Mouse (Mus musculus): ENCODE measurements around the gene Otud7b.
A peak's percentile ranks its signal among the peaks of the same experiment; 100 is the strongest.

Otud7b gene

DNA sequence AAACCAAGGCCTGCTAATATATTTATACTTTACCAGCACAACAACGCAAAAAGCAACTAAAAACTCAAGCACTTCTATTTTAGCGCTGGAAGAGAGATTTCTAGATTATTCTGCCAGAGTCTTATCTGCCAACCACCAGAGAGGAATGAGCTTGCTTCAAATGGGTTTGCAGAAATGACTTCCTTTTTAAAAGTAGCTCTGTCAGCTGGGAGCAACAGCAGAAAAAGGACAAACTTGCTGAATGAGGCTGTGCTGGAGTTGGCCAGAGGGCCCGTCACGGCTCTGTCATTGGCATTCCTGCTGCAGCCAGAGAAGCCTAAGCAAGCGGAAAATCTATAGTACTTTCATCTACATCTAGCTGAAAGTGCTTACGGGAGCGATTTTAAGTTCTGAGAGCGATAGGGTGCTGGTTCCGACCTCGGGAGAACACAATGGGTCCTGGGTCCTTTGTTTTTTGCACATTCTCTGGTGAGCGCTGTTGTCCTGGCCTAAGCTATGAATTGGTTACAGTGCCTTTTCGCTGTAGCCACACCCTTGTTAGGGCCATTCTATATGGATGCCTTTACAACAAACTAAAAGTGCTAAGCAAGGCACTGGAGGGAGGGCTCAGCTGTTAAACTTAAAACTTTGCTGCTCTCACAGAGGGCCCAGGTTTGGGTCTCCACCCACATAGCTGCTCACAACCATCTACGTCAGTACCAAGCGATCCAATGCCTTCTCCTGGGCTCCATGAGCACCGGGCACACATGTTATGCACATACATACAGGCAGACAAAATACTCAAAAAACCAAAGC is 21.4 kb upstream of the Otud7b start:
- DNase-seq (ENCODE audit: extremely low read depth, low read depth, low spot score): no peak

DNA sequence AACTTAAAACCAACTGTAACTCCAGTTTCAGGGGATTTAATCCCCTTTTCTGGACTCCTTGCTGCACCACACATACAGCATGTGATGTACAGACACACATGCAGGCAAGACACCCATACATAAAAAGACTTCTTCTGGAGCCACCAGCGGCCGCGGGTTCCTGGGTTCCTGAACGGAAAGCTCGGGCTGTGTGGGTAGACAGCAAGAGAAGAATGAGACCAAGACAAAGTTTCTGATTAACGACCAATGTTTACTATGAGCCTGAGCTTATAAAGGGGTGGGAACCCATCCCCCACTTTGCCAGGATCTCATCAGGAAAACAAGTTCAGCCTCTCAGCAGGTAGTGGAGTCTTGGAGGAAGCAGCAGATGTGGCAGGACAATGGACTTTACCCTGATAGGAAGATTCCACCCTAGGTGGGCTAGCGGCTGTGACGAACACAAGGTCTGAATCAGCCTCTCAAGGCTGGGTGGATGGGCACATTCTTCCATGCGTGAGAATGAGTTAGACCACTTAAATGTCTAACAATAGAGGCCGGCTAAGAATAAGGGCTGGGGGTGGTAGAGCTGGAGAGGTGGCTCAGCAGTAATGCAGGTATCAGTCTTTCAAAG is 20.1 kb upstream of the Otud7b start:
- no peak for DNase-seq (ENCODE audit: extremely low read depth, low read depth, low spot score)

GRCm38 (mm10) chr3:96087219-96087618 is 17.1 kb upstream of the Otud7b start:
- DNase-seq (ENCODE audit: extremely low read depth, low read depth, low spot score): no peak

DNA sequence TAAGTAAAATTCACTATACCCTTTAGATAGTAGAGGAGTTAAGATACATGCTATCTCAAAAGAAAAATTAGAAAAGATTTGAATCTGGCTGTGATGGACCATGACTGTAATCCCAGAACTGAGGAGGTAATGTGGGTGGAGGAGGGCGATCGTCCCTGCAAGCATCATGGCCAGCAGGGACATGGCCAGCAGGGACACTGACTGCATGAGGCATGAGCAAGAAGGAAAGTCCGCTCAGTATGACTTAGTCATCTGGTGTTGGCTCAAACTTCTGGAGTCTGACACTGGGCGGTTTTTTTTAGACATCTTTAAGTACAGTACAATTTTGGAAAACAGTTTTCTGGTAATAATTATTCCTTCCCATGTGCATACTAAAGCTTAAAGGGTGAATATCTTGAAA is 16.5 kb upstream of the Otud7b start:
- DNase-seq (ENCODE audit: extremely low read depth, low read depth, low spot score): no peak

DNA sequence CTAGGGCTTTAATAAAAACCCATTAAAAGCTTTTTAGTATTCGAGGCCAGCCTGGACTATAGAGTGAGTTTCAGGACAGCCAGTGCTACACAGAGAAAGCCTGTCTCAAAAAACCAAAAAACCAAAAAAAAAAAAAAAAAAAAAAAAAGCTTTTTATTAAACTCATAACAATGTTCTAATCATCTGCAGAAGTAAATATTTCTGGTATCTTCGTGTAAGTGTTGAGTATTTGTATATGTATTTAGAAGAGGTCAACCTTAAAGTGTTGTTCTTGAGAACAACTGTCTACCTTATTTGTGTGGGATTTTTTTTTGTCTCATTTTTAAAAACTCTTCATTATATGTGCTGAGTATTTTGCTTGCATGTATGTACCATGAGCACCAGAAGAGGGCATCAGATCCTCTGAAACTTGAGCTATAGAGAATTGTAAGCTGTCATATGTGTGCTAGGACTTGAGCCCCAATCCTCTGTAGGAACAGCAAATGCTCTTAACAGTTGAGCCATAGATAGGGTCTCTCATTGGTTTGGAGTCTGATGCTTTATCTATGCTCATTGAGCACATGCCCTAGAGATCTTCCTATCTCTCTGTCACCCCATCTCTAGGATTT is 14.3 kb upstream of the Otud7b start:
- no peak for DNase-seq (ENCODE audit: extremely low read depth, low read depth, low spot score)

DNA sequence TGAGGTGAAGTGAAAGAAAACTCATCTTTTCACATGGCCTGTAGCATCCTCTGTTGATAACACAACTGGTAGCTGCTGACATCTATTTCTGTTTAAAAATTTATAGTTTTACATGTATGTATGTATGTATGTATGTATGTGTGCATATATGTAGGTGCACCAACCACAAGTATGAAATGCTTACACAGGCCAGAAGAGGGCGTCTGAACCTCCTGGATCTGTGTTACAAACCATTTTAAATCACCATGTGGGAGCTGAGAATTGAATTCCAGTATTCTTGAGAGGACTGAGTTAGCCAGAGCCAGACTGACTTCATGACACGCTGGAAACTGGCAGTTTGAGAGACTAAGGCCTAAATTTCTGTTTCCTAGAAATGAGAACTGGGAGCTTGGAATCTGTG is 13.2 kb upstream of the Otud7b start:
- no peak for DNase-seq (ENCODE audit: extremely low read depth, low read depth, low spot score)

- DNase-seq (ENCODE audit: extremely low read depth, low read depth, low spot score): no peak
These were observed 12.4 kb upstream of the Otud7b start for GRCm38 (mm10) chr3:96091966-96092365.

DNA sequence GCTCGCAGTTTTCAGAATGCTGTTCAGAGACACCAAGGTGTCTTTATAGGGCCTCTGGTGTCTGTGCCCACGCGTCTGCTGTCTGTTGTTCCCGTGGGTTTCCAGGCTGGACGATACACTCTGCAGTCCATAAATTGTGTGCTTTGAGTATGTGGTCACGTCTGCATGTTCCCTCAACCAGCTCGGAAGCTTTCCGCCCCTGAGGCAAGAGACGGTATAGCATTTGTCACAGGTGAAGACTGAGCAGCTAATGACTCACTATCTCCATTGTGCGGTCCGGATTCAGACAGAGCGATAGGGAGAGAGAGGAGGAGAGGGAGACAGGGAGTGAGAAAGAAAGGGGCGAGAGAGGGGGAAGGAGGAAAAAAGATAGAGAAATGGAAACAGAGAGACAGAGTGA is 10.8 kb upstream of the Otud7b start:
- DNase-seq (ENCODE audit: extremely low read depth, low read depth, low spot score): no peak

GRCm38 (mm10) chr3:96094203-96094602 is 10.1 kb upstream of the Otud7b start:
- no peak for DNase-seq (ENCODE audit: extremely low read depth, low read depth, low spot score)

GRCm38 (mm10) chr3:96098168-96098567 is 6.2 kb upstream of the Otud7b start:
- no peak for DNase-seq (ENCODE audit: extremely low read depth, low read depth, low spot score)

DNA sequence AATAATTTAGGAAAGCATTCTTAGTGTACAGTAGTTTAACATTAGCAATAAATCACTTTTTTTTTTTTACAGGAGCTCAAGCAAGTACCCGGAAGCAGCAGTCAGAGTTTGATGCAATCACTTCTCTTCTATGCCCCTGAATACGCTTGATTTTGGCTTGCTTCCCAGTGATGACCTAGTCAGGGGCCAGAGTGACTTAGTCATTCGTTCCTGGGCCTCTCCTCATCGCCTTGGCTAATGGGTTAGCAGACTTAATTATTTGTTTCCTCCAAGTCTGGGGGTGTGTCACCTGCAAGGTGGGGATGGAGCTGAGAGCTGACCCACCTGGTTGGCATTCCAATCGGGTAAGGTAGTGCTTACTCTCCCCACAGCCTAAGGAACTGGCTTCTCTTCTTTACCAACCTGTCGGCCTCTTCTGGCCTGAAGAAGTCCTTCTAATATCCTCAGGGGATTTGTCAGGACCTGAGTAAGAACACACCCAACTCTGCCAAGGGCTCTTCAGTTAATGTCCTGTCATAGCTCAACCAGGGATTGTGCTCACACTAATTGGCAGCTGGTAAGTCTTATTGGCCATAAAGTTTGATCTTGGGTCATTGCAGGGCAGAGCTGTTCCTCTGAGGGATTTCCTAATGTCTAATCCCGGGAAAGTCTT is 5.6 kb upstream of the Otud7b start:
- peak; percentile 91 for DNase-seq (ENCODE audit: extremely low read depth, low read depth, low spot score)

DNA sequence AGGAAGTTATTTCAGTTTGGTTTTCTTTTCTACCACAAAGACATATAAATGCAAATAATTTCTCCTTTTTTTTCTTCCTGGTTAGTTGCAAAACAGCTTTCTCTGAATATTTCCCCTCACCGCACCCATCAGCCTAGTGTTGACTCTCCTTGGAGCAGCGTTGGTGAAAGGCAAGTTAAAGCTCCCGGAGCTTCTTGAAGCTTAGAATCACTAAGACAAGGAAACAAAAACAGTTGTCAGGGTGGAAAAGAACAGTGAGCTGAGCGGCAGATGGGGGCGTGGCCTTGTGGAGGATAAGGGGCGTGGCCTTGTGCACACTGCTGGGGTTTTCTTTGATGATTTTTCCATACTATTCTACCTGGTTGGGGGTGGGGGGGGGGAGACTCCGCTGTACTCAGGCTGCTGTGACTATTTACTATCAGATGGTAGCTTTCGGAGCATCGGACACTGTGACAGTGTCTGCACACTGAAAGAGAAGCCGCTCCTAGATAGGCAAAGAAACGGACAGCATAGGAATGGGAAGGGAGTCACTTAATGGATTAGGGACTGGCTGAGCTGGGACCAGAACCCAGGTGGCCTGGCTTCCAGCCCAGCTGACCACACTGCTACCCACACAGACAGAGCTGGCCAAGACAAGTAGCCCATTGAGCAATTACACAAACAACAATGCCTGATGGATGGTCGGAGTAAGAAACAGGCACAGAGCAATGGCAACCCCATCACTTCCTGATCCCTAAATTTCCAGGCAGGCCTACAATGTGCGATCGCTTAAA is 2.0 kb upstream of the Otud7b start:
- DNase-seq (ENCODE audit: extremely low read depth, low read depth, low spot score): no peak

- DNase-seq (ENCODE audit: extremely low read depth, low read depth, low spot score): no peak
These were observed 446 bp upstream of the Otud7b start for GRCm38 (mm10) chr3:96103901-96104260.

DNA sequence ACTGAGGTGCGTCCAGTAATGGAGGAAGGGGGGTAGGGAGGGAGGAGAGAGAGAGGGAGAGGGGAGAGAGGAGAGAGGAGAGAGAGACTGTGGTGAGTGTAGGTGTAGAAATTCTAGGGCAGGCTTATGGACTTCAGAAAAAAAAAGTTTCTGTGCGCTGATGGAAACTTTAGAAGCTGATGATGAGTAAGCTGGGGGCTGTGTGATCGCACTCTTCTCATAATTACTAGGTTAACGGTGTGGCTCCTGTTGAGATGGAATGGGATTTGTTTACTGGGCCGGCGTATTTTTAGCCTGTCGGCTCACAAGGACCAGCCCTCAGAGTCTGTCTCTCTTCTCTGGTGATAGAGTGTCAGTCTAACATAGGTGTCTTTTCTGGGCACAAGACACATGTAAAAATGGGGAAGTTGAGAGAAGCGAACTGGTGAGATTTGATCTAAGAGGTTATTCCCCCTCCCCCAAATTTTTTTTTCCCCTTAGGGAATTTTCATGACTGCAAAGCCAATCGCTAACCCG is 963 bp downstream of the Otud7b start:
- no peak for DNase-seq (ENCODE audit: extremely low read depth, low read depth, low spot score)

DNA sequence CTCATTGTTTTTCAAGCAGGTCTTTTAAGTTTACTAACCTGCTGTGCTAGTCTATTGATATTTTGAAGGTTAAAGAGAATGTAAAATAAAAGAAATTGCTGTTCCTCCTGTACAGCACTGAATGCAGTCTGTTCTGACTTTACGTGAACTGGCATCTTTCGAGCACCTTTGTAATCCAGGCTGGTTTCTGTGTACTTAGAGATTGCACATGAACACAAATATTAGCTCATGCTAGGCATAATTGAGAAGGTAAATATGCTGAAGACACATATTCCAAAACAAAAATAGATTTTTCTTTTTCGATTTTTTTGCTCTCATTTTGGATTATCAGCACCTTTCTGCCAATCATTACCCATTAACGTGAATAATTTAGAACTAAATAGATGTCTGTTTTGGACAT is 1.8 kb downstream of the Otud7b start:
- DNase-seq (ENCODE audit: extremely low read depth, low read depth, low spot score): no peak

GRCm38 (mm10) chr3:96108315-96108714 is 4.0 kb downstream of the Otud7b start:
- no peak for DNase-seq (ENCODE audit: extremely low read depth, low read depth, low spot score)

DNA sequence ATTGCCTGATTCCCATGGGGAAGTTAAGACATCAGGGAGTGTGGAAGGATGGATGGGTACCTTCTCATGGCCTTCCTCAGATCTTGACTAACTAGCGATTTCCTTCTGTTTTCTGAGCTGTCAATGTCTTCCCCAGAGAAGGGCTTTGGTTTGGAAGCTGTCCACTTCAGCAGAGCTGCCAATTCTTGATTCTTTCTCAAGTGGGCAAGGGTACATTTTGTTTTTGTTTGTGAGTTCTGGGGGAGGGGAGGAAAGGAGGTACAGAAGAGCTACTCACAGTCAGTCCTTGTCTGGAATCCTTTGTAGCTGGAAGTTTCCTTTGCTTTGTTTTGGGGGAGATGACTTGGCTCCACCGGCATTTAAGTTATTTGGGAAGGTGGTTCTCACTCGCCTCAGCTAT is 8.9 kb downstream of the Otud7b start:
- no peak for DNase-seq (ENCODE audit: extremely low read depth, low read depth, low spot score)

DNA sequence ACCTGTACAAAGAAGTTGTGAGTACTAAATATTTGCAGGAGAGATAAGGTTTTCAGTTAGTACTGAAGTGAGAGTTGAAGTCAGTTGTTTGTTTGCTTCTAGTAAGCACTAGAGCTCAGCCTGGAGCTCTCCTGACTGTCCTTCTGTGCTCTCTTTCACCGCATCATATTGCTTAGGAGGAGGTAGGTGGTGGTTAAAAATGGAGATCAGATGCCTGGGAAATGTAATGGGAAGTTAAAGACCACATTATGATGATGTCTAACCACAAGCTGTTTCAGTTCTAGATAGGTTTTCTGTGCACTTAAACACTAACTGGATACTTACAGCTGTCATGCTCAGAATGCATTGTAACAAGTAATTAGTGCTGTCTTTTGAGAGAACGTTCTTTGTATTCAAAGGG is 13.8 kb downstream of the Otud7b start:
- DNase-seq (ENCODE audit: extremely low read depth, low read depth, low spot score): no peak

- no peak for DNase-seq (ENCODE audit: extremely low read depth, low read depth, low spot score)
These were observed 14.4 kb downstream of the Otud7b start for GRCm38 (mm10) chr3:96118702-96119101.

GRCm38 (mm10) chr3:96124235-96124634 is 19.9 kb downstream of the Otud7b start:
- DNase-seq (ENCODE audit: extremely low read depth, low read depth, low spot score): no peak

GRCm38 (mm10) chr3:96128128-96128527 is 23.8 kb downstream of the Otud7b start:
- no peak for DNase-seq (ENCODE audit: extremely low read depth, low read depth, low spot score)

Data from fat pad, adult 2 months (tissue).